Mouse (Mus musculus) ES-E14 (cell line): ENCODE measurements at regions not wholly inside any gene's neighbourhood (a gene's known extent, or its start where the extent isn't known, plus 50 kb on each side); places are given as distances from the start of the nearest gene placed in this dataset.

Experiments
- DNase-seq: peaks from one replicate; pipeline ENCODE4 v3.0.0-alpha.2; 2013; ENCODE audit warnings: low read depth, low spot score
- H3K27ac ChIP-seq: 2 replicates; pipeline ENCODE4 v1.5.1; 2012; ENCODE audit warnings: low read depth, mild to moderate bottlenecking, low read length, moderate library complexity, mixed read lengths; ENCODE audit not compliant: poor library complexity, insufficient read depth, severe bottlenecking
- H3K36me3 ChIP-seq: 2 replicates; pipeline ENCODE4 v1.6.1; 2012; ENCODE audit warnings: mild to moderate bottlenecking, low read length, moderate library complexity, mixed read lengths; ENCODE audit not compliant: control insufficient read depth, poor library complexity, insufficient read depth, severe bottlenecking
- H3K4me1 ChIP-seq, 2 experiments: fragments of 150-350 bp in 1 of 2; sonication (generic) in 1 of 2; 2 replicates each; pipeline ENCODE4 v1.6.1; 2012; ENCODE audit warnings: low read length in 2 of 2, mild to moderate bottlenecking in 1 of 2, mixed read lengths in 1 of 2; ENCODE audit not compliant: control insufficient read depth in 2 of 2, insufficient read depth in 2 of 2, poor library complexity in 1 of 2
- H3K4me3 ChIP-seq, 2 experiments: fragments of 150-350 bp in 1 of 2; sonication (generic) in 1 of 2; 2 replicates each; pipeline ENCODE4 v1.5.1; 2012; ENCODE audit warnings: low read length in 2 of 2, low read depth in 1 of 2, mild to moderate bottlenecking in 1 of 2, mixed read lengths in 1 of 2; ENCODE audit not compliant: insufficient read depth in 1 of 2, poor library complexity in 1 of 2, severe bottlenecking in 1 of 2
- H3K9ac ChIP-seq: 2 replicates; pipeline ENCODE4 v1.6.1; 2012; ENCODE audit warnings: low read depth, mild to moderate bottlenecking, low read length, mixed read lengths; ENCODE audit not compliant: poor library complexity, insufficient read depth, severe bottlenecking
- H3K9me3 ChIP-seq: fragments of 150-350 bp; sonication (generic); 2 replicates; pipeline ENCODE4 v1.6.1; 2012; ENCODE audit warnings: low read depth, mild to moderate bottlenecking, low read length; ENCODE audit not compliant: control insufficient read depth, insufficient read depth
- CHD2 ChIP-seq: IDR thresholded peaks from 2 replicates; pipeline ENCODE4 v1.6.1; 2014; ENCODE audit warnings: mild to moderate bottlenecking, low read depth, low read length, inconsistent platforms
- HCFC1 ChIP-seq: IDR thresholded peaks from 2 replicates; pipeline ENCODE4 v1.6.1; 2012; ENCODE audit warnings: low read length, inconsistent platforms, borderline replicate concordance; ENCODE audit not compliant: insufficient read depth
- MAFK ChIP-seq: IDR thresholded peaks from 2 replicates; pipeline ENCODE4 v1.6.1; 2014; ENCODE audit warnings: mild to moderate bottlenecking, low read depth, low read length, inconsistent platforms; ENCODE audit not compliant: insufficient read depth
- ZC3H11A ChIP-seq: IDR thresholded peaks from 2 replicates; pipeline ENCODE4 v1.6.1; 2012; ENCODE audit warnings: low read depth, mild to moderate bottlenecking, inconsistent platforms, low read length, borderline replicate concordance
- ZNF384 ChIP-seq: IDR thresholded peaks from 2 replicates; pipeline ENCODE4 v1.6.1; 2012; ENCODE audit warnings: low read depth, low read length, inconsistent platforms
- in situ Hi-C, 2 experiments: fragments of 600-800 bp; cut with MboI; formaldehyde crosslinking; loops; one replicate each; pipeline ENCODE4 v1.15.1; 2025; ENCODE audit warnings: low sequenced_read_pairs in 2 of 2, inconsistent platforms in 1 of 2; ENCODE audit not compliant: unreplicated experiment in 2 of 2

- in situ Hi-C loops = loop anchor here in 1 of 2 experiments (25.0 kb wide), 1 partner anchor 455 kb away; no protein-coding TSS in a partner anchor
- TF ChIP-seq ZNF384 (no peak), CHD2 (no peak), ZC3H11A (no peak), MAFK (no peak)
- no peak for DNase-seq
- no peaks in the 10 kb centered on the region for H3K36me3 ChIP-seq
- H3K9ac ChIP-seq = no peak overlapping the region
- no peak overlapping the region for H3K4me3 ChIP-seq
- no peaks in the 10 kb centered on the region for H3K9me3 ChIP-seq
- no peak overlapping the region for H3K27ac ChIP-seq
- H3K4me1 ChIP-seq = peaks cover 0 to 6% of the 10 kb centered on the region in 2 experiments; a peak in 1 of 4 replicates
These were observed 304.4 kb downstream of the H2al1j start for GRCm38 (mm10) chrX:11632011-11632410.

DNA sequence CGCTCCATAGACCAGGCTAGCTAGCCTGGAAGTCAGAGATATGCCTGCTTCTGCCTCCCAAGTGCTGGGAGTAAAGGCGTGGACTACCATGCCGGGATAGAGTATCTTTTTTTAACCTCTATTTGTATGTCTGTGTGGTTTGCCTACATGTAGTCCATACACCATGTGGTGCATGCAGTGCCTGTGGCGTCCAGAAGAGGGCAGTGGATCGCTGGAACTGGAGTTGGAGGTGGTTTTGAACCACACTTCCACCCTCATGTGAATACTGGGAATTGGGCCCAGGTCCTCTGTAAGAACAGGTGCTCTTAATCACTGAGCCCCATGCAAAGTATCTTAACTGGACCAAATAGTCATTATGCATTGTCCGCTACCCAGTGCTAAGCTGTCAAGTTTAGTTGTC is 306.2 kb downstream of the H2al1j start:
- no peaks in the 10 kb centered on the region for H3K36me3 ChIP-seq
- no peaks in the 10 kb centered on the region for H3K9me3 ChIP-seq
- H3K4me3 ChIP-seq = no peak overlapping the region
- H3K9ac ChIP-seq = no peak overlapping the region
- H3K4me1 ChIP-seq = peaks cover 0 to 6% of the 10 kb centered on the region in 2 experiments; a peak in 1 of 4 replicates
- no peak overlapping the region for H3K27ac ChIP-seq
- in situ Hi-C loops = loop anchor here in 1 of 2 experiments (25.0 kb wide), 1 partner anchor 453 kb away; no protein-coding TSS in a partner anchor
- TF ChIP-seq ZC3H11A (peak; percentile 42; the same call in 1 of the 2 replicates), ZNF384 (no peak), MAFK (no peak)
- peak; percentile 24 for DNase-seq

DNA sequence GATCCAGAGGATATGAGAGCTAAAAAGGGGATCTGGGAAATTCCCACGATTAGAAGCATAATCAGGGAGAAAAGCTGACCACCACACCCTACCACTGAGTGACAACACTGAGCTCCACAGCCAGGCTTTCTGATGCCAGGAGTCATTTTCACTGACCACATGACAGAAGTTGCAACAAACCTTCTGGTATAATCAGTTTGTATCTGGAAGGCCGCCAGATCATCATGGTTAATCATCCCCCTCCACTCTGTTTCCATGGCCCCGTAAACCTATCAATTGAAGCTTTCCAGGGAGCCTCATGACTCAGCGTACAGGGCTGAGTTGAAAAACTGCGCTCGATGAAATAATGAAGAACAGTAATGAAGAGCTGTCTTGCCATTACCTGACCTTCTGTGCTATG is 316.9 kb downstream of the H2al1j start:
- Histone ChIP-seq H3K4me3 (no peak overlapping the region), H3K27ac (no peak overlapping the region), H3K4me1 (no peaks in the 10 kb centered on the region), H3K9ac (no peak overlapping the region), H3K9me3 (no peaks in the 10 kb centered on the region), H3K36me3 (no peaks in the 10 kb centered on the region)
- no peak for TF ChIP-seq MAFK
- no peak for TF ChIP-seq HCFC1
- no peak for TF ChIP-seq ZC3H11A
- TF ChIP-seq CHD2 = no peak
- no peak for TF ChIP-seq ZNF384
- in situ Hi-C loops = loop anchor here in 1 of 2 experiments (25.0 kb wide), 1 partner anchor 443 kb away; no protein-coding TSS in a partner anchor
- DNase-seq = no peak

DNA sequence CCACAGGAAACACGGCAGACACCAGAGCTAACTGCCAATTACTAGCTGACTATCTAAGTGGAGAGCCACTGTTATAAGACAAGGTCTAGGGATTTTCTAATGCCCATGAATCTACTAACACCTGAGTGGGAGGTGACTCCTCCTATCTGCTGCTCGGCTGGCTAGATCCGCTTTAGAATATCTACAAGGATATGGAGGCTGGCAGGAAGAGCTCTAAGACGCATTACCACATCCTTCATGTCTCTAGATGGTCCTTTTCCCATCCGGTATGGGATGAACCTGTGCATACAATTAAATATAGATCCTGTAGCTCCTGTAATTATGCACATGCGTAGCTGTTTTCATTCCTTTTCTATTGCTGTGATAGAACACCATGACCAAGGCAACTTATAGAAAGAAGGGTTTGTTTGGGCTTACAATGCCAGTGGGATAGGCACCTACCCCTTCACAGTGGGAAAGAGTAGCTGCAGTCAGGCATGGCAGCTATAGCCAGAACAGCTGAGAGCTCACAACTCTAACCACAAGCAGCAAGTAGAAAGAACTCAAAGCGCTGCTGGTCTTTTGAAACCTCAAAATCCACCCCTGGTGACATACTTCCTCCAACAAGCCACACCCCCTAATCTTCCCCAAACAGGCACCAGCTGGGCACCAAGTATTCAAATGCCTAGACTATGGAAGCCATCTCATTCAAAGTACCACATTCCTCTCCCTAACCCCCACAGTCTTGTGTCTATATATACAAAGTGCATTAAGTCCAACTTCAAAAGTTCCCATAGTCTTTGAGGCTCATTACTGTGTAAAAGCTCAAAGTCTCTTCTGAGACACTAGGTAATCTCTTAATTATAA is 319.3 kb downstream of the H2al1j start:
- Histone ChIP-seq H3K9ac (no peak overlapping the region), H3K4me1 (no peaks in the 10 kb centered on the region), H3K27ac (no peak overlapping the region), H3K4me3 (no peak overlapping the region), H3K36me3 (no peaks in the 10 kb centered on the region), H3K9me3 (no peaks in the 10 kb centered on the region)
- TF ChIP-seq CHD2 = no peak
- TF ChIP-seq ZC3H11A = no peak
- no peak for TF ChIP-seq HCFC1
- no peak for TF ChIP-seq ZNF384
- TF ChIP-seq MAFK = no peak
- in situ Hi-C loops = loop anchor here in 1 of 2 experiments (25.0 kb wide), 1 partner anchor 440 kb away; no protein-coding TSS in a partner anchor
- DNase-seq = no peak

DNA sequence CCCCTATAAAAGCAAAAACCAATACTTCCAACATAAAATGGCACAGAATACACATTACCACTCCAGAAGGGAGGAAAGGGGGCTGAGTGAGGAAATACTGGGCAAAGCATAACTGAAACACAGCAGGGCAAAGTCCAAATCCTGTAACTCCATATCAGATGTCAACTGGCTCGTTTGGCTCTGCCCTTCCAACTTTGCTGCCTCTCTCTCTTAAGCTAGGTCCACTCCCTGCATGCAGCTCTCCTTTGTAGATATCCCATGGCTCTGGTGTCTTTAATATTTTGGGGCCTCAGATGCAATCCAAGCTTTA is 319.9 kb downstream of the H2al1j start:
- in situ Hi-C loops = loop anchor here in 1 of 2 experiments (25.0 kb wide), 1 partner anchor 440 kb away; no protein-coding TSS in a partner anchor
- no peak overlapping the region for H3K27ac ChIP-seq
- H3K9me3 ChIP-seq = no peaks in the 10 kb centered on the region
- DNase-seq = no peak
- H3K4me1 ChIP-seq = no peaks in the 10 kb centered on the region
- TF ChIP-seq HCFC1 (no peak), ZC3H11A (no peak)
- H3K4me3 ChIP-seq = no peak overlapping the region
- H3K9ac ChIP-seq = no peak overlapping the region
- H3K36me3 ChIP-seq = no peaks in the 10 kb centered on the region
